In genomic region chr15:72360463-72361030, GRCm38 (mm10) we compare ENCODE assay signal across 12 mouse cellular contexts.
DNase-seq lines count a peak whose midpoint lies in the region; ATAC-seq lines count a peak whose summit lies in the region.
"Had no signal": no experiment of that assay in that cellular context is flagged by ENCODE, and none has a peak within 500 bp of the region (broad histone marks: within the 10 kb centered on the region; RNA-seq: fewer than 3 reads in every experiment).

No protein-coding gene starts in this region.

- no peak for ATAC-seq in inflammation-experienced regulatory T-cells, adult 6 months
- no peak for ATAC-seq in erythroid progenitor cell, adult 5-6 weeks (replicated peaks; ENCODE audit: low FRiP score, poor library complexity, severe bottlenecking)

- DNase-seq in layer of hippocampus, adult 11-12 months (ENCODE audit: low spot score), result peak; percentile 32
- DNase-seq in layer of hippocampus, adult 18-20 months (ENCODE audit: low spot score in 2 of 2), result no peak
- peak; percentile 46 for DNase-seq in testis, postnatal 10 days (ENCODE audit: low spot score)
- no peak for DNase-seq in testis, postnatal 14 days (ENCODE audit: low spot score)
- DNase-seq in cerebellum, postnatal 10 days, result peak; percentile 100
- DNase-seq in right cerebral cortex, postnatal 4 days, result peak; percentile 38
- DNase-seq: adrenal gland, postnatal 10 days; heart, postnatal 10 days; kidney, adult 11 months; thymus, adult 2 months had no signal

Comparison
In these comparisons a context has a peak if more than half of its experiments do, and no peak if none do; other contexts are left out.
1. DNase-seq: peak in layer of hippocampus, adult 11-12 months (single experiment), testis, postnatal 10 days (single experiment), cerebellum, postnatal 10 days (2 of 2) and right cerebral cortex, postnatal 4 days (single experiment); none in layer of hippocampus, adult 18-20 months (0 of 2) and testis, postnatal 14 days (single experiment).